ENCODE assay signal across 29 mouse cellular contexts in genomic region chr12:104414576-104414975, GRCm38 (mm10). TPM values are rescaled to one million over a fixed set of nuclear protein-coding genes. Genes with fewer than 3 reads are reported as not detected.
"Had no signal": no experiment of that assay in that cellular context is flagged by ENCODE, and none has a peak within 500 bp of the region (broad histone marks: within the 10 kb centered on the region; RNA-seq: fewer than 3 reads in every experiment).

No protein-coding gene starts in this region.

- ATAC-seq: lung, postnatal 0 days; midbrain, embryonic 15.5 days had no signal

- H3K4me3 ChIP-seq: kidney, embryonic 15.5 days; limb, embryonic 12.5 days; limb, embryonic 15.5 days; midbrain, embryonic 15.5 days; neural tube, embryonic 12.5 days; neural tube, embryonic 15.5 days had no signal

- H3K27ac ChIP-seq: kidney, embryonic 15.5 days; limb, embryonic 12.5 days; liver, embryonic 14.5 days; midbrain, embryonic 15.5 days; neural tube, embryonic 12.5 days; neural tube, embryonic 15.5 days; stomach, postnatal 0 days had no signal

- H3K4me1 ChIP-seq: neural tube, embryonic 12.5 days had no signal

- DNase-seq: kidney, postnatal 10 days; kidney, postnatal 36 days; left cerebral cortex, postnatal 4 days; liver, postnatal 0 days; lung, embryonic 14.5 days; right cerebral cortex, adult 18-20 months; right cerebral cortex, postnatal 14 days; right cerebral cortex, postnatal 4 days; thymus, adult 2 months; thymus, postnatal 14 days; thymus, postnatal 4 days had no signal

RNA-seq across cellular contexts. Expression of gene Serpina3n, which starts 8.0 kb away (rescaled TPM):
- total RNA-seq: megakaryocyte progenitor cell, adult 5-6 weeks; megakaryocyte-erythroid progenitor cell, adult 5-6 weeks had no signal
- polyA plus RNA-seq: kidney, embryonic 15.5 days; limb, embryonic 12.5 days; liver, embryonic 11.5 days; lung, embryonic 14.5 days; midbrain, embryonic 11.5 days; stomach, embryonic 14.5 days had no signal

RNA-seq across cellular contexts. Expression of gene Gsc, which starts 58.6 kb away (rescaled TPM):
- total RNA-seq: layer of hippocampus, adult 8-10 months; layer of hippocampus, postnatal 14 days; left cerebral cortex, adult 8-10 months; left cerebral cortex, postnatal 14 days; left cerebral cortex, postnatal 4 days; megakaryocyte progenitor cell, adult 5-6 weeks; megakaryocyte-erythroid progenitor cell, adult 5-6 weeks had no signal
- polyA plus RNA-seq: kidney, embryonic 15.5 days; liver, postnatal 0 days; lung, embryonic 14.5 days; lung, postnatal 0 days; neural tube, embryonic 15.5 days had no signal
